Mouse (Mus musculus) heart, embryonic 10.5 days (tissue): Measurements from ENCODE around the gene Tmem252. TPM values are rescaled to one million over a fixed set of nuclear protein-coding genes. Genes with fewer than 3 reads are reported as not detected.
"Not testable (repeated sequence)": the region's sequence is repeated elsewhere in the genome, so short reads cannot be mapped to it uniquely, and the experiment has no call there.

ENCODE experiments used
- DNase-seq: peaks from one replicate; pipeline ENCODE4 v3.0.0-alpha.2; 2017; ENCODE audit warnings: low spot score
- H3K27ac ChIP-seq: fragments of 300-500 bp; sonication (generic); 2 replicates; pipeline ENCODE4 v1.5.1; 2016; ENCODE audit warnings: mild to moderate bottlenecking
- H3K27me3 ChIP-seq: fragments of 300-500 bp; sonication (generic); 2 replicates; pipeline ENCODE4 v1.6.1; 2016; ENCODE audit warnings: mild to moderate bottlenecking; ENCODE audit not compliant: poor library complexity, insufficient read depth, severe bottlenecking
- H3K36me3 ChIP-seq: fragments of 300-500 bp; sonication (generic); 2 replicates; pipeline ENCODE4 v1.6.1; 2016; ENCODE audit warnings: mild to moderate bottlenecking, moderate library complexity
- H3K4me1 ChIP-seq: fragments of 300-500 bp; sonication (generic); 2 replicates; pipeline ENCODE4 v1.6.1; 2016; ENCODE audit warnings: mild to moderate bottlenecking
- H3K4me3 ChIP-seq: fragments of 300-500 bp; sonication (generic); 2 replicates; pipeline ENCODE4 v1.5.1; 2016; ENCODE audit warnings: mild to moderate bottlenecking, moderate library complexity
- H3K9me3 ChIP-seq: fragments of 300-500 bp; sonication (generic); 2 replicates; pipeline ENCODE4 v1.6.1; 2016; ENCODE audit warnings: mild to moderate bottlenecking, moderate library complexity
- WGBS: fragments of 180-500 bp; shearing (Covaris S2); methylation state at CpG from one replicate; pipeline ENCODE4 v1.1.7; 2016; 5-methylcytosine and 5-hydroxymethylcytosine counted together
- polyA plus RNA-seq: library from polyadenylated mRNA; unstranded; fragments of >200 nt; fragmentation: Nextera tagmentation; extraction: Ambion mirVana; gene quantifications from 2 replicates; pipeline ENCODE4 v1.2.1, GENCODE M21; 2016

Gene Tmem252
- polyA plus RNA-seq, 1 experiment from 2014 or later, result 2.7 TPM

DNA sequence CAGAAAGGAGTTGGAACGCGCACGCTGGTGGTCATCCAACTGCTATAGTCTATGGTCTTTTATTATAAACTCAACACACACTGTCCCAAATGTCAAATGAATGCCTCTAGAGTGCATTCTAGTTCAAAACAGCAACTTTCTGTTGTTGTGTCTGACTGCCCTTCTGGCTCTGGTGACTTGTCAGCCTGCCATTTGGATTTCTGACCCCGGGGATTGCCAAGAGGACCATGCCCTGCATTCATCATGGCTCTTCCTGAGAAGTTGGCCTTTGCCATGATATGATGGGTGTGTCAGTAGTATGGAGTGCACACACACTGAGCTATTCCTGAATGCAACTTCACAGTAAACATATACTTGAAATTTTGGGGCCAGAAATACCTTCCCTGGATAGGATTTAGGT lies 15.7 kb downstream of the Tmem252 start:
- Histone ChIP-seq H3K36me3 (peaks cover 17% of the 10 kb centered on the region), H3K27me3 (no peaks in the 10 kb centered on the region), H3K27ac (no peak overlapping the region), H3K4me1 (0 out of 2 replicates have a peak, but pooled peaks cover 3% of the 10 kb centered on the region), H3K9me3 (no peaks in the 10 kb centered on the region), H3K4me3 (no peak overlapping the region)
- 93% methylated on average over 4 of the region's 4 CpGs for WGBS
- no peak for DNase-seq

- Histone ChIP-seq H3K36me3 (peaks cover 15% of the 10 kb centered on the region), H3K4me1 (peaks cover 3% of the 10 kb centered on the region; the same call in 1 of the 2 replicates), H3K27ac (no peak overlapping the region), H3K27me3 (no peaks in the 10 kb centered on the region), H3K4me3 (no peak overlapping the region), H3K9me3 (no peaks in the 10 kb centered on the region)
- DNase-seq, result no peak
- 81% methylated on average over 2 of the region's 2 CpGs for WGBS
Measured at GRCm38 (mm10) chr19:24692691-24693090, 18.9 kb downstream of the Tmem252 start.

DNA sequence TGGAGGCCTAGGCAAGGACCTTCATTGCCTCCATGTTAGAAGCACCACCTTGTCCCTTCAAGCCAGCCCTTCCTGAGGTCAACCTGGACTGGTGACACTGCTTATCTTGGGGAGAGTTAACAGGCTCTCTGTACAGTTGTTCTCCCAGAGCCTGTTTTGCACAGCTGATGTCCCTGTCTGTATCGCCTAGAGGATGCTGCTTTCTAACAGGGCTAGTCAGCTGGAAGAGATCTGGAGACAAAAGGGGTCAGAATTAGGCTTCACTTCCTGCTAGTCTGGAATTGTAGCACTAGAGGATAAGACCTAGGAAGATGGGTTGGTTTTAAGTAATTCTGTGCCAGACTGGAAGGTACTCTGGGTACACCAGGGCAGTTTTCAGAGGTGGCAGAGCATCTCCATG lies 24.1 kb downstream of the Tmem252 start:
- no peak overlapping the region for H3K4me3 ChIP-seq
- WGBS, result 36% methylated on average over 1 of the region's 1 CpGs

DNA sequence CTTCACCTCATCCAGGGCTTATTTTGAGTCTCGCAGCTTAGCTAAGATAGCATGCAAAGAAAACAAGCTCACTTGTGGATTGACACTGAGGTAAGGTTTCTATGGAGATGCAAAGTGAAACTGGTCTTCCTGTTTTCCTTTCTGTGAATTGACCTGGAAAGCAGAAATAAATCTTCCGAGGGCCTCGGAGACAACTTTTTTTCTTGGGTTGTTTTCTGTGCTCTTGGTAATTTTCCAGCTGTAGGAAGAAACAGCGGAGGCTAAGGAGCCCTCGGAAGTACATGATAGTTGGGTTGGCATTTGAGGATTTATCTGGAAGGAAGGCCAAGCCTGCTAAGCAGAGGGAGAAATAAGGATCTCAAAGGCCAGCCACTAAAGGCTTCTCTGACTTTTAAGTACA lies 24.8 kb downstream of the Tmem252 start:
- no peak overlapping the region for H3K4me3 ChIP-seq
- 53% methylated on average over 5 of the region's 5 CpGs for WGBS

More for the DNA sequence above, 24.1 kb downstream of the Tmem252 start:
- no peaks in the 10 kb centered on the region for H3K9me3 ChIP-seq
- no peak overlapping the region for H3K27ac ChIP-seq
- no peaks in the 10 kb centered on the region for H3K27me3 ChIP-seq
- H3K4me1 ChIP-seq, result peaks cover 18% of the 10 kb centered on the region
- peaks cover 7% of the 10 kb centered on the region; the same call in 1 of the 2 replicates for H3K36me3 ChIP-seq
- DNase-seq, result no peak

DNA sequence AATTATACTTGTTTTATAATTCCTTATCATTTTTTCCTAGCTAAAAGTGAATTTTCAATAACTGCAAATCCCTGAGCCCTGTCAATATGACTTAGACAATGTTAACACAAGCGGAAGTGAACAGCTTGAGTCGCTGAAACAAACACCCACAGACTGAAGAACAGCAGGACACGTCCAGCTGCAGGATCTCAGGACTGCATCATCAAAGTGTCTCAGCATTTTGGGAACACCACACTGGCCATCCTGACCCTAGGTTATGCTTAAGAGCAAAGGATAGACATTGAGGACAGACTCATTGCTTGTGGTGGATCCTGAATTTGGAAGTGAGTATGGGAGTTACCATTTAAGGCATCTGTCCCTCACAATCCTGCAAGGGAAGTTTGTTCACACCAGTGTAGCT lies 25.4 kb downstream of the Tmem252 start:
- WGBS, result 79% methylated on average over 3 of the region's 3 CpGs

More for the DNA sequence above, 24.8 kb downstream of the Tmem252 start:
- Histone ChIP-seq H3K27ac (no peak overlapping the region), H3K9me3 (no peaks in the 10 kb centered on the region), H3K27me3 (no peaks in the 10 kb centered on the region), H3K4me1 (peaks cover 18% of the 10 kb centered on the region), H3K36me3 (peaks cover 2% of the 10 kb centered on the region; the same call in 1 of the 2 replicates)
- no peak for DNase-seq

GRCm38 (mm10) chr19:24699910-24700309 lies 26.1 kb downstream of the Tmem252 start:
- Histone ChIP-seq H3K4me3 (no peak overlapping the region), H3K4me1 (peaks cover 18% of the 10 kb centered on the region), H3K9me3 (no peaks in the 10 kb centered on the region), H3K27ac (no peak overlapping the region), H3K36me3 (no peaks in the 10 kb centered on the region), H3K27me3 (no peaks in the 10 kb centered on the region)
- DNase-seq, result no peak

More for the DNA sequence above, 25.4 kb downstream of the Tmem252 start:
- 0 out of 2 replicates have a peak overlapping the region, but pooled peaks have one; percentile 6 for H3K27ac ChIP-seq
- peaks cover 18% of the 10 kb centered on the region for H3K4me1 ChIP-seq
- no peaks in the 10 kb centered on the region for H3K36me3 ChIP-seq
- no peak overlapping the region for H3K4me3 ChIP-seq
- no peaks in the 10 kb centered on the region for H3K27me3 ChIP-seq
- H3K9me3 ChIP-seq, result no peaks in the 10 kb centered on the region
- DNase-seq, result no peak

DNA sequence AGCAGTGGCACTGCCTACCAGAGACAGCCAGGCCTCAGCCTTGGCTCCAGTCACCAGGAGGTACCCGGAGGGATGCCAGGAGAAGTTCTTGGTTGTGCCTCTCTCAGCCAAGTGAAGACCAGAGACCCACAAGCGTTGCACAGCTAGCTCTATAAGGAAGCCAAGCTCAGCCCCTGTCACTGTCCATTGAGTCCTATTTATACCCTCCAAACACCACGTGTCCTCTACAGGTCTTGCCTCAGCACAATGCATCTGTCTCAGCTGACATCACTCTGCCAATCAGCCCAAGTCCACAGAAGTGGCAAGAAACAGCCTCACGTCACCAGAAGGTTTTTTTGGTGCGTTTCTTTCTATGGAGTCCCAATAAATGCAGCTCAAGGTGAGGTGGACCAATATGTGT lies 26.9 kb downstream of the Tmem252 start:
- H3K9me3 ChIP-seq, result no peaks in the 10 kb centered on the region
- WGBS, result 62% methylated on average over 5 of the region's 5 CpGs
- H3K36me3 ChIP-seq, result no peaks in the 10 kb centered on the region
- H3K4me1 ChIP-seq, result peaks cover 20% of the 10 kb centered on the region
- no peak overlapping the region for H3K27ac ChIP-seq
- no peaks in the 10 kb centered on the region for H3K27me3 ChIP-seq
- no peak overlapping the region for H3K4me3 ChIP-seq
- DNase-seq, result no peak

DNA sequence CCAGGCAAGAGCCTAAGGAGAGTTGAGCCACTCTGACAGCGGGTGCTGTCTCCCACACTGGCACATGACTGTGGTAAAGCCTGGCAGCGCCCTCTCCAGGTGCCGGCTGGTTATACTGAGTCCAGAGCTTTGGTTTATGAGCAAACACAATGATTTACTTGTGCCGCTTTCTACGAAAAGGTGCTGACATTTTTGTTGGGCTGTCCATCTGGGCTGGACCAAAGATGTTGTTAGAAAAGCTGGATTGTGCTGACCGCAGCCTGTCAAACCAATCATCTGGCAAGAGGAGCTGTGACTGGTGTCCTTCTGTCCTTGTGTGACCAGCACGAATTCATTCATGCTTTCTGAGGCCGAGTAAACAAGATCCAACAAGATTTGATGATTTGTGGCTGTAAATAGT lies 27.9 kb downstream of the Tmem252 start:
- DNase-seq, result no peak
- 69% methylated on average over 8 of the region's 8 CpGs for WGBS
- Histone ChIP-seq H3K4me1 (peaks cover 22% of the 10 kb centered on the region), H3K36me3 (no peaks in the 10 kb centered on the region), H3K27ac (no peak overlapping the region), H3K9me3 (no peaks in the 10 kb centered on the region), H3K4me3 (no peak overlapping the region), H3K27me3 (no peaks in the 10 kb centered on the region)

DNA sequence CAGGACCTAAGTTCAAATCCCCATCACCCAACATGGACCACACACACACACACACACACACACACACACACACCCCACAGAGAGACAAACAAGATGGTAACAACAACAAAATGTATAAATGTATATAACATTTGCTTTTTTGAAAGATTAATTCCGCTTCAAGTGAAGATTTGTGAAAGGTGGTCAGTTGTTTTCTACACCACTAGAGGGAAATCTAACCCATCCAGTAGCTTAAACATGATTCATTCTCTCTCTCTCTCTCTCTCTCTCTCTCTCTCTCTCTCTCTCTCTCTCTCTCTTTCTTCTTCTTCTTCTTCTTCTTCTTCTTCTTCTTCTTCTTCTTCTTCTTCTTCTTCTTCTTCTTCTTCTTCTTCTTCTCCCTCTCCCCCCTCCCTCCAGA lies 29.4 kb downstream of the Tmem252 start:
- H3K27ac ChIP-seq, H3K27me3 ChIP-seq, H3K9me3 ChIP-seq, H3K36me3 ChIP-seq, H3K4me3 ChIP-seq, DNase-seq: not testable (repeated sequence)
- H3K4me1 ChIP-seq, result peaks cover 31% of the 10 kb centered on the region
- 67% methylated on average over 1 of the region's 1 CpGs for WGBS

DNA sequence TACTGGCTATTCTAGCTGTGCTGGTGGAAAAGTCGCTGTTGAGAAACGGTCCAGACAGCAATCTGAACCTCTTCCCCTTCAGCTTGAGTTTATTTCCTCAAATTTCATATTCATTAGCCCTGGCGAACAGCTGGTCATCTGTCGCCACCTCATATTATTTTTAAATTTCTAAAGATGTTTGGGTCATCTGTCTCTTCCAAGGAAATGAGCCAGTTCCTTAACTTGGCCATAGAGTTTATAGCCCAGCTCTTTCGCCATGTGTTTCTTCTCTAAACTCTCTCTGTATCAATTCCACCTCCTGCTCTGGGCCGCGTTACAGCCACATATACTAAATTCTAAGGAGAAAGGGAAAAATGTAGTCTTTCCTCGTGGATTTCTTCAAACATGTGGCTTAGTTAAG lies 29.9 kb downstream of the Tmem252 start:
- H3K27ac ChIP-seq, result no peak overlapping the region
- DNase-seq, result no peak
- H3K36me3 ChIP-seq, result 0 out of 2 replicates have a peak, but pooled peaks cover 4% of the 10 kb centered on the region
- 77% methylated on average over 8 of the region's 8 CpGs for WGBS
- H3K4me1 ChIP-seq, result peaks cover 31% of the 10 kb centered on the region
- H3K27me3 ChIP-seq, result no peaks in the 10 kb centered on the region
- no peaks in the 10 kb centered on the region for H3K9me3 ChIP-seq
- H3K4me3 ChIP-seq, result no peak overlapping the region

DNA sequence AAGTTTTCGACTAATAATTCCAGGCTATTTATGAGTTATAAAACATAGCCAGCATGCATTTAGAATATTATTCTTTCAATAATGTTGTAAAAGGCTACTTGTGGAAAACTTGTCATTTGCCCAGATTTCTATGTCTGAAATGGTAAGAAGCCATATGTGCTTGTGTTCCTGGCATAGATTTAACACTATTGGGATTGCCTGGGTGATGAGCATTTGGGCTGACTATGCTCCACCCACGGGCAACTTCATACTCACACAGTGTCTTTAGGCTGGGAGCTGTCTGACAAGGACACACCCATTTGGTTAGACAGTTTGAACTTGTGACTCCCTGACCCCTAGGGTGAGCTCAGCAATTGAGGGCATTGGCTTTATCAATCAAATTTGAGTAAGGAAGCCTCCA lies 30.5 kb downstream of the Tmem252 start:
- Histone ChIP-seq H3K9me3 (no peaks in the 10 kb centered on the region), H3K27me3 (no peaks in the 10 kb centered on the region), H3K4me3 (no peak overlapping the region), H3K4me1 (peaks cover 29% of the 10 kb centered on the region), H3K36me3 (0 out of 2 replicates have a peak, but pooled peaks cover 4% of the 10 kb centered on the region), H3K27ac (no peak overlapping the region)
- no peak for DNase-seq
- 71% methylated on average over 2 of the region's 2 CpGs for WGBS

- Histone ChIP-seq H3K36me3 (0 out of 2 replicates have a peak, but pooled peaks cover 4% of the 10 kb centered on the region), H3K4me1 (peaks cover 29% of the 10 kb centered on the region), H3K27ac (no peak overlapping the region), H3K9me3 (no peaks in the 10 kb centered on the region), H3K4me3 (no peak overlapping the region), H3K27me3 (no peaks in the 10 kb centered on the region)
- WGBS, result 65% methylated on average over 1 of the region's 1 CpGs
- no peak for DNase-seq
Measured at GRCm38 (mm10) chr19:24705395-24705794, 31.6 kb downstream of the Tmem252 start.

GRCm38 (mm10) chr19:24707071-24707906 lies 33.5 kb downstream of the Tmem252 start:
- DNase-seq, result no peak
- H3K4me1 ChIP-seq, result peaks cover 23% of the 10 kb centered on the region
- 0 out of 2 replicates have a peak, but pooled peaks cover 4% of the 10 kb centered on the region for H3K36me3 ChIP-seq
- WGBS, result 73% methylated on average over 7 of the region's 7 CpGs
- no peaks in the 10 kb centered on the region for H3K9me3 ChIP-seq
- H3K4me3 ChIP-seq, result no peak overlapping the region
- H3K27me3 ChIP-seq, result no peaks in the 10 kb centered on the region
- H3K27ac ChIP-seq, result peak overlapping the region; percentile 49; the same call in 1 of the 2 replicates
